In the genomic region with DNA sequence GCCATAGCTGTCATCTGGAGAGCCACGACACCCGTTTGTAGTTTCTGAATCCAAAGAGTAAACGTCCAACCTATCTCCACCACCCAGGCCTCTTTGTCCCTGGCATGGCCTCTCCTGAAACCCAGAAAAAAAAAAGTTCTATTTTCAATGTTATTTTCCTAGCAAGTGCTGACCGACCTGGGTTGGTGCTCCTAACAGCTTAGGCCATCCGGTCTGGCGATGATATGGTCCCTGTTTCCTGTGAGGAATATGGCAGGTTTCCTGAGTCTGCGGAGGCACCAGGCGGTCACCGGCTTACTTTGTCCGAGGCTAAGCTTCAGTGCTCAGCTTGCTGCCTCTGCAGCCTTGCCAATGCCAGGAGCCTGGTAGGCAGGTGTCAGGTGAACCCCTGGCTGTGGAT, we compare ENCODE assay signal across 16 mouse cellular contexts.
DNase-seq lines count a peak whose midpoint lies in the region; ATAC-seq and TF ChIP-seq lines count a peak whose summit lies in the region.
"Had no signal": no experiment of that assay in that cellular context is flagged by ENCODE, and none has a peak within 500 bp of the region (broad histone marks: within the 10 kb centered on the region; RNA-seq: fewer than 3 reads in every experiment).

No protein-coding gene starts in this region.

- no peak overlapping the region for H3K4me3 ChIP-seq in kidney, embryonic 15.5 days (replicated peaks)
- no peak overlapping the region for H3K4me3 ChIP-seq in lung, embryonic 16.5 days (ENCODE audit: low read length)
- no peak overlapping the region for H3K4me3 ChIP-seq in olfactory bulb, adult 2 months (ENCODE audit: insufficient read depth, low read depth, low read length)
- H3K4me3 ChIP-seq: embryonic facial prominence, embryonic 13.5 days; forebrain, embryonic 10.5 days; midbrain, embryonic 10.5 days; neural tube, embryonic 13.5 days had no signal

- H3K27me3 ChIP-seq in kidney, embryonic 15.5 days = no peaks in the 10 kb centered on the region
- no peaks in the 10 kb centered on the region for H3K27me3 ChIP-seq in lung, embryonic 16.5 days (ENCODE audit: control insufficient read depth, insufficient read depth, low read depth, low read length)
- H3K27me3 ChIP-seq: embryonic facial prominence, embryonic 13.5 days; neural tube, embryonic 13.5 days had no signal

- 82% methylated on average over 10 of the region's 10 CpGs for WGBS in kidney, embryonic 15.5 days
- WGBS in lung, embryonic 16.5 days = 74% methylated on average over 10 of the region's 10 CpGs
- 91% methylated on average over 10 of the region's 10 CpGs for WGBS in olfactory bulb, adult 2 months

- TF ChIP-seq POLR2A in olfactory bulb, adult 2 months (IDR thresholded peaks at IDR 0.05; ENCODE audit: insufficient read depth, low read depth, low read length) = no peak

- no peaks in the 10 kb centered on the region for H3K36me3 ChIP-seq in kidney, embryonic 15.5 days
- H3K36me3 ChIP-seq in lung, embryonic 16.5 days (ENCODE audit: control insufficient read depth, insufficient read depth, low read length) = no peaks in the 10 kb centered on the region
- H3K36me3 ChIP-seq: neural tube, embryonic 13.5 days had no signal

- peak; percentile 31 for DNase-seq in cerebellum, adult 9-11 months
- DNase-seq in kidney, postnatal 10 days = peak; percentile 42
- no peak for DNase-seq in lung, postnatal 36 days
- DNase-seq: B cell, adult 2 months; layer of hippocampus, adult 9-11 months; thymus, postnatal 4 days had no signal

- H3K4me2 ChIP-seq in kidney, embryonic 15.5 days = no peak overlapping the region
- H3K4me2 ChIP-seq in lung, embryonic 16.5 days (ENCODE audit: low read depth, low read length) = no peak overlapping the region
- H3K4me2 ChIP-seq: embryonic facial prominence, embryonic 13.5 days; neural tube, embryonic 13.5 days had no signal

- H3K27ac ChIP-seq in kidney, embryonic 15.5 days = no peak overlapping the region
- peak overlapping the region; percentile 12; the same call in 1 of the 2 replicates for H3K27ac ChIP-seq in lung, embryonic 16.5 days (ENCODE audit: low read length)
- H3K27ac ChIP-seq in olfactory bulb, adult 2 months (ENCODE audit: insufficient read depth, low read depth, low read length) = peak overlapping the region; percentile 92
- H3K27ac ChIP-seq: embryonic facial prominence, embryonic 13.5 days; forebrain, embryonic 10.5 days; liver, embryonic 14.5 days; midbrain, embryonic 10.5 days; neural tube, embryonic 13.5 days had no signal

- no peak for ATAC-seq in cerebellum, adult (ENCODE audit: insufficient number of reproducible peaks, low FRiP score, low TSS enrichment)
- no peak for ATAC-seq in kidney, embryonic 15.5 days (replicated peaks; ENCODE audit: low FRiP score)
- no peak for ATAC-seq in lung, embryonic 16.5 days (ENCODE audit: low read depth)
- ATAC-seq: hindbrain, embryonic 16.5 days had no signal

- H3K9ac ChIP-seq in kidney, embryonic 15.5 days = no peak overlapping the region
- no peak overlapping the region for H3K9ac ChIP-seq in lung, embryonic 16.5 days (ENCODE audit: low read length)
- H3K9ac ChIP-seq: embryonic facial prominence, embryonic 13.5 days; liver, embryonic 14.5 days; neural tube, embryonic 13.5 days had no signal

- no peaks in the 10 kb centered on the region for H3K9me3 ChIP-seq in kidney, embryonic 15.5 days (replicated peaks)
- H3K9me3 ChIP-seq in lung, embryonic 16.5 days (ENCODE audit: control insufficient read depth, low read length) = no peaks in the 10 kb centered on the region
- H3K9me3 ChIP-seq: embryonic facial prominence, embryonic 13.5 days; forebrain, embryonic 10.5 days; midbrain, embryonic 10.5 days; neural tube, embryonic 13.5 days had no signal

- H3K4me1 ChIP-seq in kidney, embryonic 15.5 days = 0 out of 2 replicates have a peak, but pooled peaks cover 4% of the 10 kb centered on the region
- H3K4me1 ChIP-seq in lung, embryonic 16.5 days (replicated peaks; ENCODE audit: control insufficient read depth, insufficient read depth, low read length) = peaks cover 13% of the 10 kb centered on the region
- H3K4me1 ChIP-seq in olfactory bulb, adult 2 months (ENCODE audit: control insufficient read depth, insufficient read depth, low read length) = peaks cover 35% of the 10 kb centered on the region

- TF ChIP-seq CTCF in olfactory bulb, adult 2 months (IDR thresholded peaks at IDR 0.05; ENCODE audit: insufficient read depth, low read depth, low read length) = no peak
